Mouse (Mus musculus) kidney, adult 9 months (tissue): Measurements from ENCODE around the gene Il17c.

Source experiments
- DNase-seq: peaks from one replicate; pipeline ENCODE4 v3.0.0; 2022

Il17c gene

GRCm38 (mm10) chr8:122460524-122461472 lies 39.0 kb downstream of the Il17c start, which contains the start of gene Snai3:
Gene Snai3 (minus strand): TSS chr8:122460733.
- peak; percentile 86 for DNase-seq

- no peak for DNase-seq
Measured at GRCm38 (mm10) chr8:122461473-122462148, 39.8 kb downstream of the Il17c start.

- no peak for DNase-seq
Measured at GRCm38 (mm10) chr8:122462510-122462909, 40.7 kb downstream of the Il17c start.

- no peak for DNase-seq
Measured at GRCm38 (mm10) chr8:122463651-122464640, 42.1 kb downstream of the Il17c start.

GRCm38 (mm10) chr8:122464985-122465384 lies 43.2 kb downstream of the Il17c start:
- no peak for DNase-seq

- DNase-seq, result no peak
Measured at GRCm38 (mm10) chr8:122467816-122468215, 46.0 kb downstream of the Il17c start.

- peak; percentile 47 for DNase-seq
Measured at GRCm38 (mm10) chr8:122469407-122469806, 47.6 kb downstream of the Il17c start.

- no peak for DNase-seq
Measured at GRCm38 (mm10) chr8:122469965-122470364, 48.1 kb downstream of the Il17c start.

GRCm38 (mm10) chr8:122470691-122471090 lies 48.9 kb downstream of the Il17c start:
- no peak for DNase-seq
